Mouse (Mus musculus): ENCODE measurements around the gene Snx9.
A peak's percentile ranks its signal among the peaks of the same experiment; 100 is the strongest.

Gene Snx9

GRCm38 (mm10) chr17:5926710-5927109 is 85.6 kb downstream of the Snx9 start:
- no peak for DNase-seq (ENCODE audit: low spot score in 2 of 2)

GRCm38 (mm10) chr17:5929031-5929430 is 87.9 kb downstream of the Snx9 start:
- DNase-seq (ENCODE audit: low spot score in 2 of 2) = no peak

DNA sequence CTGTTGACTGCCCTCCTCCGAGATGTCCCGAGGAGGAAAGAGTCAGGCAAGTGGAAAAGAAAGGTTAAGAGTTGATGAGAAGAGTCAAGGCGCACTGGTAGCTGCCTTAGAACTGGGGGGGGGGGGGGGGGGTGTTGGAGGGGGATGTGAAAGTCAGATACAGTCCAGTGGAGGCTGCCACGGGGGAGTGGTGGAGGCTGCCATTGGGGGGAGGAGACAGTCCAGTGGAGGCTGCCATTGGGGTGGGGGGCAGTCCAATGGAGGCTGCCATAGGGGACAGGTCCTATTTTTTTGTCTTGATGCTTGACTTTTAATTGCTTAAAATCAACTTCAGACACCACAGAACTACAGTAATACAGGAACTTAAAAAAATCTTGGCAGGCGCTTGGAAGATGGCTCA is 91.0 kb downstream of the Snx9 start:
- DNase-seq (ENCODE audit: low spot score in 2 of 2) = peak; percentile 41 to 42

GRCm38 (mm10) chr17:5934554-5935324 is 93.6 kb downstream of the Snx9 start:
- peak; percentile 91 for DNase-seq (ENCODE audit: low spot score in 2 of 2)

DNA sequence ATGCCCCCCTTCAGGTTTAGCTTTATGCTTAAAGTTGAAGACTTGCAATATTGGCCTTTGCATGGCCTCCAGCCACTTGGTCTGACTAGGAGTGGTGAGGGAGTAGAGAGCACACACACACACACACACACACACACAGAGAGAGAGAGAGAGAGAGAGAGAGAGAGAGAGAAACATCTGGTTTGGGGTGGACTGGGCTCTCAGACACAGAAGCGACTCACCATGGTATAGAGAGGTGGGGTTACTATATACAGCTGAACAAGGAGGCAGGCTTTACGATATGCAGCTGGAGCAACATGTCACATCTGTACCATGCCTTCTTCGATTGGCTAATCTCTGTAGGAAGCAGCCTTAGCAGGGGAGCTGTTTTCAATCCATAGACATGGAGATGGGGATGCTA is 94.6 kb downstream of the Snx9 start:
- no peak for DNase-seq (ENCODE audit: low spot score in 2 of 2)

- DNase-seq (ENCODE audit: low spot score in 2 of 2) = peak; percentile 38 to 43
These were observed 95.1 kb downstream of the Snx9 start for GRCm38 (mm10) chr17:5936276-5936675.

- no peak for DNase-seq (ENCODE audit: low spot score in 2 of 2)
These were observed 96.3 kb downstream of the Snx9 start for GRCm38 (mm10) chr17:5937441-5937840.

GRCm38 (mm10) chr17:5939871-5940270 is 98.7 kb downstream of the Snx9 start:
- no peak for DNase-seq (ENCODE audit: low spot score in 2 of 2)

DNA sequence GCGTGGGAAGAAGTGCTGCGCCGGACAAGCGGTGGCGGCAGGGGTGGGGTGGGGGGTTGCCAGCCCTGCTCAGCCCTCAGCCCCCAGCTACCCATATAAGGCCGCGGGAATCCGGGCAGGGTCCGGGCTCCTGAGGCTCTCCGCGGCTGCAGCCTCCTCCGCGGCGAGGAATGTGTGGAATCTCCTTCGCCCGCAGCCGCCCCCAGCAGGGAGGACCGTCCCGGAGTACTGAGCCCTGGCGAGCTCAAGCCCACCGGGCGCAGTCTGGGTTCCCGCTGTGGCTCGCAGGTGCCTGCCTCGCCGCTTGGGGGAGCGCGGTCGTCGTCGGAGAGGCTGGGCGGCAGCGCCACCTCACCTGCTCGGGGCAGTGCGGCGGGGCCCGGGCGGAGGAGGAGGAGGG is 99.7 kb downstream of the Snx9 start:
- DNase-seq (ENCODE audit: low spot score in 2 of 2) = peak; percentile 79 to 80

- peak; percentile 15 to 20 for DNase-seq (ENCODE audit: low spot score in 2 of 2)
These were observed 100.3 kb downstream of the Snx9 start, which contains the start of gene Synj2 for GRCm38 (mm10) chr17:5941230-5942043. Gene Synj2, plus strand, starts transcription at chr17:5941280.

DNA sequence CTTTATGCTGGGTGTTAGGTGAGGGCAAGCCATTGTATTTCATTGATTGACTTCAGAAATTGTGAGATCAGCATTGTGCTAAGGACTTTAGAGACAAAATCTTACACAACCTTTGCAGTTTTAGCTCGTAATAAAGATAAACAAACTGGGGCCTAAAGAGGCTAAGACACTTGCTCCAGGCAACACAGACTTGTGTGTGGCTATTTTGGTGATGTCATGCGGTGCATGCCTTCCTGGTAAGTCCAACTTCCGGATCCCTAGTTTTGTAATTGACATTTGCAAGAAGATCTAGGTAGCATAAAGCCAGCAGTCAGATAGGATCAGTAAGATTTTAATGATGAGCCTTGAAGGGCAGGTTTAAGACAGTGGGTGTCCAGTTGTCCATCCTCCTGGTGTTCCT is 101.0 kb downstream of the Snx9 start:
- no peak for DNase-seq (ENCODE audit: low spot score in 2 of 2)

- no peak for DNase-seq (ENCODE audit: low spot score in 2 of 2)
These were observed 101.9 kb downstream of the Snx9 start for GRCm38 (mm10) chr17:5943053-5943452.

GRCm38 (mm10) chr17:5947039-5947438 is 105.9 kb downstream of the Snx9 start:
- DNase-seq (ENCODE audit: low spot score in 2 of 2) = no peak

- no peak for DNase-seq (ENCODE audit: low spot score in 2 of 2)
These were observed 111.3 kb downstream of the Snx9 start for GRCm38 (mm10) chr17:5952455-5952854.

DNA sequence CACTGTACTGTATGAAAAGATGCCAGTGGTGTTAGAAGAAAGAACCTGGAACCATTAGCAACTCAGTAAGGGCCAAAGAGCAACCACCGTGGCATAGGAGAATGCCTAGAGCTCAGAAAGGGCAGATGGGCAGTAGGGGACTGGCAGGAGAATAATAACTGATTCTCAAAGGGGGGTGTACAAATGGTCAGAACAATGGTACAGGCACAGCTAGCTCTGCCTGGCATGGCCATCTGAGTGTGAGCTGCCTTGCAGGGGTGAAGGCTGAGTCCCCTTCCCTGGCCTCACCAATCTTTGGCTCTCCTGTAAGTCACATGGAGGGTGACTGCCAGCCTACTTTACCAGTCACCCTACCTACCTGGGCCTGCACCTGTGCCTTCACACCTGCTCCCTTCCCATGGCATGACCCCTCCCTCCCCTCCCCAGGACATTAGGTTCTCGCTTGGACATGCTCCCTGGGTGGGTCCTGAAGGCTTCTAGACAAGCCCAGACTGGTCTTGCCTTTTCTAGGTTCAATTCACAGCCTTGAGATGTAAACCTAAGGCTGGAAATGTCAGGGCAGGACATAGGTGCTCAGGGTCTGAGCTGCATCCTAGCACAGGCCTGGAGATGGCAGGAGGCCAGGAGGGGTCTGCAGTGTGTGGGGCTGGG is 115.3 kb downstream of the Snx9 start:
- no peak for DNase-seq (ENCODE audit: low spot score in 2 of 2)

GRCm38 (mm10) chr17:5957097-5957496 is 116.0 kb downstream of the Snx9 start:
- no peak for DNase-seq (ENCODE audit: low spot score in 2 of 2)

DNA sequence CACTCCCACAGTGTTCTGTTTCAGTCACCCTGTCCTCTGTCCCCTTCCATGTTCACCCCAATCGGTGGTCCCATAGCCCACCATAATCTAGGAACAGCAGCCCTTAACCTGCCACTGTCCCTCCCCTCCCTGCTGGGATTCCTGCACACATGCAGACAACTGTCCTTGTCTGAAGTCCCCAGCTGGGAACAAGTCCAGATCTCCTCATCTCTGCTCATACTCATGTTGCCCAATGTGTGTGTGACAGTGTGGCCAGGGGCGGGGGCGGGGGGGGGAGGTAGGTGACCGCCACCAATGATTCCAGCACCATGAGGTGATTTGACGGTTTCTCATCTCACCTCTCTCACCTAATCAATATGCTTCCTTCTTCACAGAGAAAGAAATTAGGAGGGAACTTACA is 117.1 kb downstream of the Snx9 start:
- no peak for DNase-seq (ENCODE audit: low spot score in 2 of 2)

DNA sequence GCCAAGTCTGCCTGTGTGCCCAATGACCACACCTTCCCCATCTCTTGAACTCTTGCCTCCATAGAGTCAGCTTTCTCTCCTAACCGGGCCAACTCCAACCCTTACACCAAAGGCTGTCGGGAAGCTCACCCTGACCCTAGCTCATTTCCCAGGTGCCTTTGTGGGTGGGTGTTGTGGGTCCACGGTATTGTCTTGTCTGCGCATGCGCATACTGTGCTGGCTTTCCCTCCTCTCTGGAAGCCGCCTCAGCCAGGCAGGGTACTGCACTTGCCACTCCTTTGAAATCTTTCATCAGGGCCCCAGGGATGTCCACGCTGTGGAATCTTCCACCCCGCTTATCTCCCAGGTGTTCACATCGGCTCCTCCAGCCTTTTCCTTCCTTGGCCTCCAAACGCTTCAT is 117.5 kb downstream of the Snx9 start:
- DNase-seq (ENCODE audit: low spot score in 2 of 2) = no peak

DNA sequence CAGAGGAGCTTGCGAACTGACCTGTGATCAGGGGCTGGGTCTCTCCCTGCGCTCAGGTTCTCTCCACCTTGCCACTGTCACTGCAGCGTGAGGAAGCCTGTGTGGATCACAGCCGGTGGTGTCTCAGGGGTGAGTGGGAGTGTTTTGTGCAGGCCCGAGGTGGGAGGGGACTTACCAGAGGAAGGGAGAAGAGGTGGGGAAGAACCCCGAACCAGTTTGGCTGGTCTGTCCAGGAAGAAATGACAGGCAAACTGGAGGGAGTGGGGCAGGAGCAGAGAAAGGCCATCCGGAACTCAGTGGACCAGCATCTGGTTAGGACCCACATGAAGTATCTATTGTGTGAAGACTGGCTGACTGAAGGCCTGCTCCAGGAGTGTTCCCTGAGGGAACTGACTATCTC is 118.0 kb downstream of the Snx9 start:
- no peak for DNase-seq (ENCODE audit: low spot score in 2 of 2)

DNA sequence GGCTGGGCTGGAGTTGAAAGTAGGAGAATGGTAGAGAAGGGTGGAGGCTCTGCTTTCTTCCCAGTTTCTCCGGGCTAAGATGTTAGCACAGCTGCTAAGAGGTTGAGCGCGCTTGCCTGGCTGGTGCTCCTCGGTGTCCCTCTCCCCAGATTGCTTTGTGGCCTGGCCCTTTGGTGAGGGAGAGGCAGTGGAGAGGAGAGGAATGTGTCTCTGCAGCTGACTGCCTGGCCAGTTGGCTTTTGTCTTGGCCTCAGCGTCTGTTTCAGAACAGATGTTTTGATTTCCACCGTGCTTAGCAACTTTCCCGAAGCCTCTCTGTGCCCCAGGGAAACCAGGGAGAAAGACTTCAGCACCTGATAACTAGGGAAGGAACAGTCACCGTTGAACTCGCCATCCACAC is 118.7 kb downstream of the Snx9 start:
- DNase-seq (ENCODE audit: low spot score in 2 of 2) = no peak

GRCm38 (mm10) chr17:5963766-5964165 is 122.6 kb downstream of the Snx9 start:
- DNase-seq (ENCODE audit: low spot score in 2 of 2) = no peak

DNA sequence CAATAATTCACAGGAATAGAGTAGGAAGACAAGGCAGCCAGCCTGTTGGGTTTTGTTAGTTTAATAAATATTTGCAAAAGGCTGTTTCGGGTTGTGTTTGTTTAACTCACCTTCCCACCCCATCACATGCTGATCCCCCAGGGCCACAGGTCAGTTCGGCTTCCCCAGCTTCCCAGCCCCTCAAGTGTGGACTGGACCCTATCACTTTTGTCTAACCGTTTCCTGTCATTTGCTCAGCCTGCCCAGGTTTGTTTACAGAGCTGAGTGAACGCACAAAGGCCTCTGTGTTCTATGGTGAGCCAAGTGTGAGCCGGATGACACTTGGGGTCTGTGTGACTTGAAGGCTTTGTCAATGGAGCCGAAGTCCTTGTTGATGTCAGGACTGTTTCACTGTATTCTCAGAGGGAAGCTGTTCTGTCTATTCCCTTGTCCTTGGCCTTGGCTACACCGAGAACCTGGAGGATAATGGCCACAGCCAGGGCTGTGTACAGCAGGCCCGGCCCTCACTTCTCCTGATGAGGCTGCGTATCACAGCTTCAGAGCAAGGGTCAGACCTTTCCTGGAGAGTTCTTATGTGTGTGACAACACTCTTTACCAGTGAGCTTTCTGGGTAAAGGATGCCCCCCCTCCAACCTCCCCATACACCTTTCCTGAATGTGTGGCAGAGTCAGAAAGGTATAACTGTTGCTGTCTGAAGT is 124.1 kb downstream of the Snx9 start:
- DNase-seq (ENCODE audit: low spot score in 2 of 2) = no peak
